Mouse (Mus musculus) ES-E14 (cell line): Measurements from ENCODE around the gene Gm20605.

Source experiments
- CHD2 ChIP-seq: IDR thresholded peaks from 2 replicates; pipeline ENCODE4 v1.6.1; 2014; ENCODE audit warnings: mild to moderate bottlenecking, low read depth, low read length, inconsistent platforms
- MAFK ChIP-seq: IDR thresholded peaks from 2 replicates; pipeline ENCODE4 v1.6.1; 2014; ENCODE audit warnings: mild to moderate bottlenecking, low read depth, low read length, inconsistent platforms; ENCODE audit not compliant: insufficient read depth

GRCm38 (mm10) chr5:137641054-137641453 lies 12.1 kb downstream of the Gm20605 start, which contains the start of gene Sap25:
- TF ChIP-seq MAFK (no peak), CHD2 (no peak)
